Mouse (Mus musculus): ENCODE data around the gene Gpr1.
A peak's percentile ranks its signal among the peaks of the same experiment; 100 is the strongest.
"Not testable (repeated sequence)": the region's sequence is repeated elsewhere in the genome, so short reads cannot be mapped to it uniquely, and the experiment has no call there.

The Gpr1 gene

DNA sequence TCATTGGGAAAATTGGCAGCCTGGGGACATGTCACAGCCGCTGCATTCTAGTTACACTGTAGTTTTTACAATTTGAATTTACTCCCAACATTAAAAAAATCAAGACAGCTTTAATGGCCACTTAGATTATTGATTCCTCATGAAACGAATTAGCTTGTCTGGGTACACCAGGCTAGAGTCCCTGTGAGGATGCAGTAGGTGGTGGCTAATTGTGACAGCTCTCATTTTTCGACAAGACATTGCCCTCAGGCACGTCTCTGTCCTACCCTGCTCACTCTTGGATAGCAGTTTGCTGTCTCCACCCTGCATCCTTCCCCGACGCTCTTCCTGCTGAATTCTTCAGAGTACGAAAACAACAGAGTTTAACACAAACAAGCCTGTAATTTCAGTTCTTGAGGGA, 288 bp upstream of the Gpr1 start:
- DNase-seq = peak; percentile 8

DNA sequence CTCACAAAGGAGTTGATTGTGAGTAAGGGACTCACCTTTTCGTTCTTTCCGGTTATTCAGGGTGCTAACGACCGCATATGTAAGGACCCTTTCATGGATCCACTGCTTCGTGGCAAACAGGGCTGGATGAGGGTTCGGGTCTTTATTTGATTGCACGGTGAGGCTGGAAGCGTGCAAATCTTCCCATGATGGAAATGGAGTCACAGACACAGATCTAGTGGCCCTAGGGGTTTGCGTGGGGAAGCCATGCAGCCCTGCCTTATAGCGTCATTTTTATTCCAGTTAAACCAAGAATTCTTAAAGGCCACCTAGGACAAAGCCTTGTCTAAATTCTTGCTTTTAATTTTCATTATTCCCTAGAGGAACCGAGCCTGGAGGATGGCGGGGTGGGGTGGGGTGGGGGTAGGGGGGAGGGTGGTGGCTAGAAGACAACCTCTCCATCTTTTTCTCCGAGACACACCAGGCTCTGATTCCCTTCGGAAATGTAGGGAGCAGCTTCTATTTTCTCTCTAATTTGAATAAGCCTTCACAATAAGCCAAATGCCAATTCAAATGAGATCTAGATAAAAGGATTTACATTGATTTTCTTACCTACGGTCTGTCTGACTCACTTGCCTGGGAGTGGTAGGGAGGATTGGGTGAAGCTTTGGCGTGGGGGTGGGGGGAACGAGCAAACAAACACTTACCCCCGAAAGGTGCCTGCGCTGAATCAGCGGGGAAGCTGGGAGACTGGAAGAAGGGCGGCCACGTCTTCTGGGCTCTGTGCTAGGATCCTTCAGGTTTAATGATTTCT, 669 bp downstream of the Gpr1 start:
- DNase-seq = no peak

DNA sequence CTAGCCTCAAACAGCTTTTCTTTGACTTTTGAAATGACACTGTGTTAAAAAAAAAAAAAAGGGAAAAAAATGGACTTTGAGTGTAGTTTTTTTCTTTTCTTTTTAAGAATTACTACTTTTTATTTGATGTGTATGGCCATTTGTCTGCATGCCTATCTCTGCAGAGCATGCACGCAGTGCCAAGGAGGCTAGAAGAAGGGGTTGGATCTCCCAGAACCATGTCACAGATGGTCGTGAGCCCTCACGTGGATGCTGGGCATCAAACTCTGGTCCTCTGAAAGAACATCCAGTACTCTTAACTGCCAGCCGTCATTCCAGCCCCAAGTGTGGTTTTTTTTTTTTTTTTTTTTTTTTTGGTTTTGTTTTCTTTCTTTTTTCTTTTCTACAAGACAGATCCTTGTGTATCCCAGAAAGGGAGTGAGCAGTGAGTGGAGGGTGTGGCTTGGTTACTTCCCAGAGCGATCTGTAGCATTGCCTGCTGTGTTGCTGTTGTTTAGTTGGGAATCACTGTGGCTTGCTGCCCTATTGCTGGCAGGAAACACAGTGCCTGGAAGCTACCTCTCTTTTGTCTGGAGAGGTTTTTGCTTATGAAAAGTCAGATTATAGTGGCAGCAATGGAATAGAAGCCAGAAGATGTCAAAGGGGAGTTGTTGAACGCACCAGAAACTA, 4.3 kb downstream of the Gpr1 start:
- no peak for DNase-seq

DNA sequence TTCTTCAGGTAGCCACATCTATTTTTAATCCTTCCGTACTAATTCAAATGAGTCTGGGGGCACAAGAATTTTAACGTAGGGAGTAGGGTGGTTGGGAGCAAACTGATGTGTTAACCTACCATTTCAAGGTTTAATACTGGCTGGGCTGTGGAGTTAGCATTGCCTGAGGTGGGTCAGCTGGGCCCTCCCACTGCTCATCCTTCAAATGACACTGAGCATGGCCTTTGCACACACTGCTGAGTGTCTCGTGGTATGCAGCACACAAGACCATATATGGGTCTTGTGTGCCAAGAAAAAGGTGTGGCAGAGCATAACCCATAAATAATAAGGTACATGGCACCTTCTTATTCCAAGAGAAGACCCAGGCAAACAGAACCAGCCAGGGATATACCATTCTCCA, 6.7 kb downstream of the Gpr1 start:
- DNase-seq = no peak

DNA sequence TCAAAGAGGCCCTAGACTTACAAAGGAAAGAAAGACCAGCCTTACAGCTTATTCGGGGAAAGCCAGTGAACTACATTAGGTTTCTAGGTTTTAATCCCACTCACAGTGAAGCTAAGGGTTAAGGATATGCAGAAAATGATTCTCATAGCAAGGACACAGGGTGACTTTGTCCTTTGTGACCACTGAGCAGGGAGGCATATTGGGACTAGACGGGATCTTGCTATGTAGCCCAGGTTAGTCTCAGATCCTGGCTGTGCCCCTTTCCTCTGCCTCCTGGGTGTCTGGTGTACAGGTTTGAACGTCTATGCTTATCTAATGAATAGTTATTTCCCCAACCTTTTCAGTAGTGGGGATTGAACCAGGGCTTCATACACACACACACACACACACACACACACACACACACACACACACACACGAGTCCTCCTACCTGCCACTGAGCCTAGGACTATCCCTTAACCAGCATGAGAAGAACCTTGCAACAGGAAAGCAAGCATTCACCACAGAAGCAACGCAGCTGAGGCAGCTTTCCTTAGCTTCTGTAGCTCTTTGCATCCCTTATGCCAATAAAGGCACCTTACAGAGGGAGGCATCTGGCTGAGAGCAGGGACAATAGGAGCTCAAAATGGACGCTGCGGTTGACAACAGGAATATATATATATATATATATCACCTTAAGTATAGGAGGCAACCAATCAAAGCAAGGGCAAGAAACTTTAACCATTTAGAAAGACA, 9.5 kb downstream of the Gpr1 start:
- DNase-seq = no peak

DNA sequence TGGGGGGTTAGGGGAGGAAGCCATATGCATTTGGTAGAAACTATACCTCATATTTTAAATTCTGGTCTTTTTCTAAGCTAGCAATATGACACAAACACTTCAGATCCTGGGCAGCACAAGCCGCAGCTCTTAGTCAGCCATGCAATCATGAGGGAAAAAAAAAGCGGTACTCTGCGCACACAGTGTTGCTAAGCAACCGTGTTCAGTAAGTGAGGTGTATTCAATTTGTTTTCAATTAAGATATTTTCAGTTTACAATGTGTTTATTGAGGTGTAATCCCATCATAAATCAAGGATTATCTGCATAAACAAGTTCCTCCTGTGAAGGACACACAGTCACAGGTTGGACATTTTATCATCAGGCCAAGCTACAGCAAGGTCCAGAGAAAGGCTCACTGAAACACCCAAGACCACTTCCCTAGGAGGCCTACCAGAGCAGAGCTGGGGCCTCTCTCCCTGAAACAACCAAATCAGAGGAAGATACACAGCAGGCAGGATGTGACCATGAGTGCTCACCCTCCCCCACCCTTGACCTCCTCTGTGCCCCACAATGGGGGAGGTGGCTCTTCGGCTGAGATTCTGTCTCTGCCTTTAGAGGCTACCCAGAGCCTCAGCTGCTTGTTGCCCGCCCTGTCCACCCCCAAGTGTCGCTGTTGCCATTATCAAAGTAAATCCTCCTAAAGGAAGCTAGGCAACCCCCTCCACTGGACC, 10.2 kb downstream of the Gpr1 start:
- DNase-seq = no peak

DNA sequence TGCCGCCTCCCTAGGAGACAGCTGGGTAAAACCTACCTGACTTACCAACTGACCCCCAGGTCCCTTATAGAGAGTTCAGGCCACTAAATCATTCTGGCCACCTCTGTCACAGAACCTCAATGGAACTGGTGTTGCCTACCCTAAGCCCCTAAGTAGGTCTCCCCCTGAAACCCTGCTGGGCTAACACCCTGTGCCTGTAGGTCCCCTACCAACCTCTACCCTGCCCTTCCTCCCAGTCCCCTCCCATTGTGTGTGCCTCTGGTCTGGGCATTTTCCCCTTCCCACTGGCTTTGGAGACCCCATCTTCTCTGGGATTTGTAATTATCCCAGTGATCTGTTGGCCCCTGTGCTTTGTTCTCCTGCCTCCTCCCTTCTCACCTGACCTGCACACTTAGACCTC, 10.9 kb downstream of the Gpr1 start:
- DNase-seq = no peak

DNA sequence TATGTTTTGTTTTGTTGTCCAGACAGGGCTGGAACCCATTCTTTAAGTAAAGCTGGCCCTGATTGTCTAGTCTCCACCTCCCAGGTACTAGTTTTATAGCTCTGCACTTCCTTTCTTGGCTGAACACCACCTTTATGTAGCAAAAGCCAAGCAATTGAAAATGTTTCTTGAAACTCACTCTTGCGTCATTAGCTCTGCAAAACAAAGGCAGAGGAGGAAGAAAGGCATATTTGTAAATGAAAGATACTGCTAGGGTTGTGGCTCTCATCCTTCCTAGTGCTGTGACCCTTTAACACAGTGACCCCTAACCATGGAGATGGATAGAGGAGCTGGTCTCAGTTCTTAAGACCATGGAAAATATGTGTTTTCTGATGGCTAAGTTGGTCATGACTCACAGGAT, 12.7 kb downstream of the Gpr1 start:
- no peak for DNase-seq

DNA sequence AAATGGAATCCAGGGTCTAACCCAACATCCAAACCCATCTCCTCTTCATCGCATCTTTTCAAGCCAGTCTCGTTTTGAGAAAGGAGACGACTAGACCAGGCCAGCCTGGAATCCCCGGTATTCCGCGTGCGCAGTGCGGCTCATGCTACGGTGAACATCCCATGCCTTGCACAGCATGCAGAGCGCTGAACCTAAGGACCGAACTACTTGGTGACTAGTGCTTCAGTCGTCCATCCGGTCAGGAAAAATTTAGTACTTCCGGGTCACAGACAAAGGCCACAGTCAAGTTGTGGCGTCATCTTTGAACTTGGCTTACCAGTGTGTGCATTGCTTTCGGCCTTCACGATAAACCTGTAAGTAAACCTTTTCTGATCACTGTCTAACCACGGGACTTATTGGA, 14.0 kb downstream of the Gpr1 start:
- DNase-seq = no peak

DNA sequence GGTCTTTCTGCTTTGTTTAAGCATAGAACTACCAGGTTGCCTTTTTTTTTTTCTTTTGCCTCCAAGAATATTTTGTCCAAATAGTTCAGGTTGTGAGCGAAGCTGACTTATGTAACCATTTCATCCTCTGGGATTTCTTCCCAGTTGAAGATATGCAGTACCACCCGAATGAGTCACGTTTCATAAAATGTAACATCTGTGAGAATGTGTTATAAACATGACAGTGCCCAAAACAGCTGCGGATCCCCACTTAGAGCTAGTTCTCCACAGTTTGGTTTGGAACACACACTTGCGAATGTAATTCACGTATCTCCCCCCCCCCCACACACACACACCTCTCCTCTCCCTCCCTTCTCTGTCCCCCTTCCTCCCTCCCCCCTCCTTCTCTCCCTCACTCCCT, 15.0 kb downstream of the Gpr1 start:
- DNase-seq = no peak

DNA sequence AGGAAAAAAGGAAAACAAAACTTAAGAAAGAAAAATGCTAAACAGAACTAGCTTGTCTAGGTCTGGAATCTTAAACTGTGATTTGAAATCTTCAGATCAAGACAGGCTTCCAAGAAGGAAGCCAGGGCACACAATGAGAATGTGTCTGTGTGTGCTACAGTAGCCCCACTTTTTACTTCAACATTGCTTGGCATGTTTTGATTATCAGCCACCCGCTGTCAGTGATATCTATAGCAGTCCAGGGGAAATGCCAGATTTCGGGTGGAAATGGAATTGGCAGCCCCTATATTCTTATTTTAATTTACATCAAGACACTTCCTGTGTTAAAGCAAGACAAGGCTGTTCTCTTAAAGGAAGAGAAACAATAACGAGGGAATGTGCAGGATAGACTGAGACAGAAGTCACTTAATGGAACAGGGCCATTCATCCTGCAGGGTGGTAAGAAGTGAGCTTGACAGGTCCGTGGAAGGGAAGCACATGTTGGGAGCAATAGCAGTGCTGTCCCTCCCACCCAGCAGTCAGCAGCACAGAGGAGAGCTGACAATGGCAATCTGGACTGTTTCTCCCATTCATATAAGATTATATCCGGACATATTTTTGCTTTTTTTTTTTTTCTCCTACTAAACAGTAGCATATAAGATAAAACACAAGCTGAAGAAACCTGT, 18.4 kb downstream of the Gpr1 start:
- no peak for DNase-seq

DNA sequence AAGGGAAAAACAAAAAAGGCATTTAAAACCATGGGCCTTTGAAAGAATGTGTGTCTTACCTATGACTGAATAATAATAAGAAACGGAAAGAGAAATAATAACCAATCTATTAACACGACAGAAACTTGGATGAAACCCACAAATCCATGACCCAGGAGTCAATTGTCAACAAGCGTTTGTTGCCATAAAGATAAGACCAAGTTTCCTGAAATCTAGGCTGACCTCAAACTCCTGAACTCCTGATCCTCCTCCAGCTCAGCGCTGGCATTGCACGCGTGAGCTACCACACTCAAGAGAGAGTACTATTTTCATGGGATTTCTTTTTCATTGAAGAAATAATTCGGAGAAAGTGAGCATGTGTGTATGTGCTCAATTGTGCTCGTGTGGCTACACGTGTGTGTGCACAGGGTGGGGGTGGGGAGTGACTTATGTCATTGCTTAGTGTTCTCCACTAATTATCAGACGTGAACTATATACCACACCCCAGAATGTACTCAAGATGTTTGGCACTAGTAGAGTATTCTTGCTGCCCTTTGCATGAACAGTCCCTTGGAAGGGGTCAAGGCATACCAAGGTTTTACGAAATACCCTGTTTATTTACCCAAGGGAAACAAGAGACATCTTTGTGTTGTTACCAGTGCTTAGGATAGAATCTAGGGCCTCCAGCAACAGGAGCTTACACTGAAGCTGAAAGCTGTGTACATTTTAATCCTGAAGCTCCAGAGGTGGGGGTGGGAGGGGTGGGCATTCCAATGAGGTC, 21.9 kb downstream of the Gpr1 start:
- DNase-seq = peak; percentile 10

DNA sequence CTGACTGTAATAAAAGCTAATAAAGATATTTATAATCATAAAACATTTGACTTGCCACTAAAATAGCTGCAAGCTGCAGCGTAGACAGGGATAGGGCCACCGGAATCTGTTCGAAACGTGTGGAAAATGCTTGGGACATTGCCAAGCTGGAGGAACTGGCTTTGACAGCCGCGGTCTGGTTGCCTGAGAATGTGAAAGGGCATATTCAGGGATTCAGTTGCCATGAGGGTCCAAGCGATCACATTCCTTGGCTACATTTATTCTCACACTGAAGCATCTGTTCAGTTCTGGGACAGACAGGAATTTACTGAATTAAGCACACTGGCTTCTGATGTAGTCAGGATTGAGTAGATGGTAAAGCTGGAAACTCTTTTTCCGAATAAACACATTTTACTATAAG, 23.5 kb downstream of the Gpr1 start:
- peak; percentile 58 for DNase-seq

DNA sequence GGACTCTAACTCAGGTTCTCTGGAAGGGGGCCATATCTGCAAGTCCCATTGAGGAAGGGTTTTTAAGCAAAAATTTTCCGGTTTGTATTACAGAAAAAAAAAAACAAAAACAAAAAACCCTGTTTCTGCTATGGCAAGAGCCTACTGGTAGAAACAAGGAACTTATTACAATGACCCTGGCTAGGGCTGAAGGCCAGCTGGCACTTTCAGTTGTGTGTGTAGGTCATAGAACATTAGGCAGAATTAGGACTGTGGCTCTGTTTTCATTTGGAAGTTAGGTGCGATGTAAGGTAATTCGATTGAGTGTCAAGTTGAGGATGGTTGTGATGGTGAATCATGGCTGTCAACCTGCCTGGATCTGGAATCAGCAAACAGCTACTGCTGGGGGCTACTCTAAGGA, 25.8 kb downstream of the Gpr1 start:
- no peak for DNase-seq

DNA sequence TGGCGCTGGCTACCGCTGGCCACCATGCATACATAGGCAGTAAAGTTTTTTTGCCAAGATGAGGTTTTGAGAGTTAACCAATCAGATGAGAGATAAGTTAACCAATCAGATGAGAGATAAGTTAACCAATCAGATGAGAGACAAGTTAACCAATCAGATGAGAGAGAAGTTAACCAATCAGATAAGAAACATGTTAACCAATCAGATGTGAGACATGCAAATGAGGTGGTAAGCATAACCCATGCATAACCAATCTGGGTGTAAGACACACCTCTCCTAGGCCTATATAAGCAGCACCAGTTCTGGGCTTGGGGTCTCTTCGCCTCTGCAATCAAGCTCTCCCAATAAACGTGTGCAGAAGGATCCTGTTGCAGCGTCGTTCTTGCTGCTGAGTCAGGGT, 28.9 kb downstream of the Gpr1 start:
- DNase-seq = not testable (repeated sequence)

DNA sequence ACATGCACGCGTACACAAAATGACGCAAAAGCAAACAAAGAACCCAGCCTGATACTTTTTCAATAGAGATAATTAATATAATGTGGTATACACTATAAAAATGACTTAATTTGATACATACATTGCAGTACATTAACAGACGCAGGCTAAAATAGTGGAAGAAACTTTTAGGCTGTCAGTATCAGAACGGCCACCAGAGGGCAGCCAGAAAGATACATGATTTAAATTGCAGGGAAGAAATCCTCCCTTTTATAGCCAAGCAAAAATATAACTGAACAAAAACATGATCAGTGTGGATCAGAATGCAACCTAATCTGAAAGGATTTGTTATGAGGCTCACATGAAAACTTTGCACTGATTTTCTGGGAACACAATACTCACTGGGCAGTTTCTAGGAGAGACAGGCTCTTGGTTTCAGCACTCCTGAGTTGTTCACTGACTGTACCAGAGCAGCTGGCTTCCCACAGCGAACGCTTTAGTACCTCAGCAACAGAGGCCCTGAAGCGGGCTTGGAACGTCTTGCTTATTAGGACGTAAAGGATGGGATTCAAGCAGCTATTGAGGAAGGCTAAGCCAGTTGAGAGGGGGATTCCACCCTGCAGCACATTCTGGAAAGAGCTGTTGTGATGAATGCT, 31.6 kb downstream of the Gpr1 start:
- peak; percentile 54 for DNase-seq

DNA sequence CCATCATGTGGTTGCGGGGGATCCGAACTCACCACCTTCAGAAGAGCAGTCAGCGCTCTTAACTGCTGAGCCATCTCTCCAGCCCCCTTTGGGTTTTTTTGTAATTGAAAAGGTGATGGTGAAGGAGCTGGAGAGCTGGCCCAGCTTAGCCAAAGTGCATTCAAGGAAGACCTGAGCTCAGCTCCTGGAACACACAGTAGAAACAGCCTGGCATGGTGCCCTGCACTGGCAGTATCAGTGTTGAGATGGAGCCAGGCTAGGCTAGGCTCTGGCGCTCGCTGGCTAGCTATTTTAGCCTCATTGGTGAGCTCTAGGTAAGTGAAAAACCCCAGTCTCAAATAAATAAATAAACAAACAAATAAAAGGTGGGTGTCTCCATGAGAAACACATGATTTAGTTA, 32.1 kb downstream of the Gpr1 start:
- peak; percentile 49 for DNase-seq

DNA sequence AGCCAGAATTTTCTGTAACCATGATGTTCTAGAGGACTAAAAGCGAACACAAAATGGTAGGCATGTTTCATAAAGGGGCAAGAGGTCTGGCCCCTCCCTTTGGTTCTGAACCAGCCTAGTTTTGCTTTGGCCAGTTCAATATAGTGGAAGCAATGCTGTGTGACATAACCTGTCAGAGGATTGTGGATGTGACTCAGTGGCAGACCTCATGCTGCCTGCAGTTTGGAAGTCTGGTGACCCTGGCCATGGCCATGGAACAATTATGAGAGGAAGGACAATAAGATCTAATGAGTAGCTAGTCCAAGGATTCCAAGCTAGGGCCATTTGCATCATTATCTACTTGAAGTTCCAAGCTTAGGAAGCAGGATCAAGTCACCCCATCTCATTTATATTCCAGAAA, 32.9 kb downstream of the Gpr1 start:
- no peak for DNase-seq

DNA sequence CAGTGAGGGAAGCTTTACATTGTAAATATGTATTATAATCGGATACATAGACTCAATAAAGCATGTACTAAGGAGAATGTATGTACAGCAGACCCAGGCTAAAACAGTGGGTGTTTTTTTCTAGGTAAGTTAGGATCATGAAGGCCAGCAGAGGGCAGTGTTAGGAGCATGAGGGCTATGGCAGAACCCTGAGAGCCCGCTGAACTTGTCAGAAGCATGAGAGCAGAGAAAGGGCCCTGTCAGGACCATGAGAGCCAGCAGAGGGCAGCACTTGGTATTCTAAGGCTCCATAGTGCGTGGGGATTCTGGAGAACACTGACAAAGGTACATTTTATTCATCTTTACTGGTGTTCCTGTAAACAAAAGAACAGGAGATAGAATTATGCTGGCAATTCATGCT, 33.3 kb downstream of the Gpr1 start:
- peak; percentile 94 for DNase-seq

DNA sequence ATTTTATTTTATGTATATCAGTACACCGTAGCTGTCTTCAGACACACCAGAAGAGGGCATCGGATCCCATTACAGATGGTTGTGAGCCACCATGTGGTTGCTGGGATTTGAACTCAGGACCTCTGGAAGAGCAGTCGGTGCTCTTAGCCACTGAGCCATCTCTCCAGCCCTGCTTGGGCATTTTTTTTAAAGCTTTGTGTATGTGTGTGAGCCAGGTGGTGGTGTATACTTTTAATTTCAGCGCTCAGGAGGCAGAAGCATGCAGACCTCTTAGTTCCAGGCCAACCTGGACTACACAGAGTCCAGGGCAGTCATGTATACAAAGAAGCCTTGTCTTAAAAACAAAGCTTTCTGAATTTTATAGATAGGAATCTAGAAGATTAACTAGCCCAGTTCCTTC, 33.8 kb downstream of the Gpr1 start:
- not testable (repeated sequence) for DNase-seq

DNA sequence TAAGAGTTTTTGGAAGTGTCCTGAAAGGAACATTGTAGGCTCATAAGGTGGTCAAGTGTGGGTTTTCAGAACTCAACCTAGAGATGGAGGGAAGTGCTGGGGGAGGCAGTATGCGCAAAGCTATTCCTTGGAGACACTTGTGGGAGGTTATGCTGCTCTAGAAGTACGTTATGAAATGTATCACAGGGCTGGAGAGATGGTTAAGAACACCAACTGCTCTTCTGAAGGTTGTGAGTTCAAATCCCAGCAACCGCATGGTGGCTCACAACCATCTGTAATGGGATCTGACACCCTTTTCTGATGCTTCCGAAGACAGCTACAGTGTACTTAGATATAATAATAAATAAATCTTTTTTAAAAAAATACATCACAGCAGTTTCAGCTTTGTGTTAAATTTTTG, 34.2 kb downstream of the Gpr1 start:
- no peak for DNase-seq

DNA sequence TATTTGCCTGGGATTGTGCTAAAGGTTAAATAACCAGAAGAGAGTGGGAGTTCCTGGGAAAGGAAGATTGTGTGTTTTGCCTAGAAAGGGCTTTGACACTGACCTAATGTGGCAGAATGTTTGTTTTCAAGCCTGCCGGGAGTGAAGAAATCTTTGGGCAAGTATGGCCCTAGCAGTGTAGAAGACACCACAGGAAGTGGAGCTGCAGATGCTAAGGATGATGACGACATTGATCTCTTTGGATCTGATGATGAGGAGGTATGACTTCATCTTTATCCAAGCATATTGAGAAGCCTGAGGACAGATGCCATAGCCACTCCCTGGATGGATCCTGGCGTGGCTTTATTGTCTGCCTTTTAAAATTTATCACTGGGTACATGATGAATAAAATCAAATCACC, 36.0 kb downstream of the Gpr1 start:
- no peak for DNase-seq
